Mouse (Mus musculus) forebrain, embryonic 14.5 days (tissue): ENCODE results near the gene Efl1. TPM values are rescaled to one million over a fixed set of nuclear protein-coding genes. Genes with fewer than 3 reads are reported as not detected.

Experiments used
- polyA plus RNA-seq: library from polyadenylated mRNA; unstranded; fragments of >200 nt; fragmentation: Nextera tagmentation; extraction: Ambion mirVana; gene quantifications from 2 replicates; pipeline ENCODE4 v1.2.1, GENCODE M21; 2014

Gene Efl1
- polyA plus RNA-seq, 1 experiment from 2014 or later = 20.4 TPM

Other genes with a start within 250 kb of the Efl1 start
- gene Saxo2, start 86 bp upstream of the Efl1 start, polyA plus RNA-seq = 17.1 and 22.4 TPM in 2 replicates
- 53.1 and 54.2 TPM in 2 replicates for gene Mex3b, start 218.7 kb downstream of the Efl1 start, polyA plus RNA-seq